Mouse (Mus musculus): Measurements from ENCODE around the gene Ephx3. TPM values are rescaled to one million over a fixed set of nuclear protein-coding genes. Genes with fewer than 3 reads are reported as not detected.
A peak's percentile ranks its signal among the peaks of the same experiment; 100 is the strongest.

Gene Ephx3
- polyA plus RNA-seq, 1 experiment = not detected

- no peak overlapping the region for H3K4me3 ChIP-seq (ENCODE audit: insufficient read depth, low read depth, low read length)
- no peak overlapping the region for H3K27ac ChIP-seq (ENCODE audit: insufficient read depth, low read depth, low read length)
- TF ChIP-seq POLR2A (IDR thresholded peaks at IDR 0.05; ENCODE audit: insufficient read depth, low read depth, low read length) (no peak), CTCF (IDR thresholded peaks at IDR 0.05; ENCODE audit: insufficient read depth, low read depth, low read length) (no peak)
- H3K4me1 ChIP-seq (ENCODE audit: control insufficient read depth, insufficient read depth, low read length) = peaks cover 6% of the 10 kb centered on the region
- WGBS = 53% methylated on average over 6 of the region's 6 CpGs
Observed at GRCm38 (mm10) chr17:32209144-32209543, 19.8 kb upstream of the Ephx3 start.

DNA sequence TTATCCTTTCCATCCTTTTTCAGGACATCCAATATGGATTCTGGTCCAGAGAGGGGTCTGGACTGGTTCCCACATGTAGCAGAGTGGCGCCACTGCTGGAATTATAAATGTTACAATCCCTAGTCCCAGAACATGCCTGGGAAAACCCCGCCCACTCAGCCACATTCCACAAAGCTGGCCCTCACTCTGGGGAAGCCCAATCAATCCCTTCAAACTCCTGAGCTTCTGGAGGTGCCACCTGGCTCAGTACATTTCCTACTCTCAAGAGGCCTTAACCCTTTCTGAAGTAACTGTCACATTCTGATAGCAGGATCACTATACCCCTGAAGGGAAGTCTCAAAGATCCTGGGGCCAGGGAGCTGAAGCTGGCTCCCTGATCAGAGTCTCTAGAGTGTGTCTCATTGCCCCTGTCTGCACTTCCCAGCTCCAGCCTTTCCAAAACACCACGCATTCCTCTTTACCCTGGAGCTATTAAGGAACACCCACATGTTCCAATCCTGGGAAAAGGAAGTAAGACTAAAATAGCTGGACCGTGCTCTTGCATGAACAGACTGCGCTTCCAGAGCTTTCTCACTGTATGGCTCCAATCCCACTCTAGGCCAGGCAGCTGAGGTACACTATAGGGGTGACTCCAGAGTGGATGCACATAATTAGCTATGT lies 18.4 kb upstream of the Ephx3 start:
- WGBS = 39% methylated on average over 5 of the region's 5 CpGs
- Histone ChIP-seq H3K4me3 (ENCODE audit: insufficient read depth, low read depth, low read length) (no peak overlapping the region), H3K4me1 (ENCODE audit: control insufficient read depth, insufficient read depth, low read length) (peaks cover 11% of the 10 kb centered on the region), H3K27ac (ENCODE audit: insufficient read depth, low read depth, low read length) (peak overlapping the region; percentile 29; the same call in 1 of the 2 replicates)
- TF ChIP-seq CTCF (IDR thresholded peaks at IDR 0.05; ENCODE audit: insufficient read depth, low read depth, low read length) = no peak
- TF ChIP-seq POLR2A (IDR thresholded peaks at IDR 0.05; ENCODE audit: insufficient read depth, low read depth, low read length) = no peak

- H3K27ac ChIP-seq (ENCODE audit: insufficient read depth, low read depth, low read length) = no peak overlapping the region
- peaks cover 22% of the 10 kb centered on the region for H3K4me1 ChIP-seq (ENCODE audit: control insufficient read depth, insufficient read depth, low read length)
- H3K4me3 ChIP-seq (ENCODE audit: insufficient read depth, low read depth, low read length) = no peak overlapping the region
- TF ChIP-seq POLR2A (IDR thresholded peaks at IDR 0.05; ENCODE audit: insufficient read depth, low read depth, low read length) (no peak), CTCF (IDR thresholded peaks at IDR 0.05; ENCODE audit: insufficient read depth, low read depth, low read length) (no peak)
- WGBS = 81% methylated on average over 3 of the region's 3 CpGs
Observed at GRCm38 (mm10) chr17:32205345-32205744, 16.0 kb upstream of the Ephx3 start.

- H3K4me1 ChIP-seq (ENCODE audit: control insufficient read depth, insufficient read depth, low read length) = peaks cover 20% of the 10 kb centered on the region
- TF ChIP-seq CTCF (IDR thresholded peaks at IDR 0.05; ENCODE audit: insufficient read depth, low read depth, low read length) (no peak), POLR2A (IDR thresholded peaks at IDR 0.05; ENCODE audit: insufficient read depth, low read depth, low read length) (no peak)
Observed at GRCm38 (mm10) chr17:32202972-32203371, 13.6 kb upstream of the Ephx3 start.

GRCm38 (mm10) chr17:32201086-32201485 lies 11.7 kb upstream of the Ephx3 start:
- WGBS = 56% methylated on average over 5 of the region's 5 CpGs
- peaks cover 16% of the 10 kb centered on the region for H3K4me1 ChIP-seq (ENCODE audit: control insufficient read depth, insufficient read depth, low read length)
- H3K27ac ChIP-seq (ENCODE audit: insufficient read depth, low read depth, low read length) = no peak overlapping the region
- TF ChIP-seq CTCF (IDR thresholded peaks at IDR 0.05; ENCODE audit: insufficient read depth, low read depth, low read length) (no peak), POLR2A (IDR thresholded peaks at IDR 0.05; ENCODE audit: insufficient read depth, low read depth, low read length) (no peak)
- H3K4me3 ChIP-seq (ENCODE audit: insufficient read depth, low read depth, low read length) = no peak overlapping the region

More at GRCm38 (mm10) chr17:32202972-32203371, 13.6 kb upstream of the Ephx3 start:
- Histone ChIP-seq H3K4me3 (ENCODE audit: insufficient read depth, low read depth, low read length) (no peak overlapping the region), H3K27ac (ENCODE audit: insufficient read depth, low read depth, low read length) (no peak overlapping the region)
- WGBS = 59% methylated on average over 3 of the region's 3 CpGs

DNA sequence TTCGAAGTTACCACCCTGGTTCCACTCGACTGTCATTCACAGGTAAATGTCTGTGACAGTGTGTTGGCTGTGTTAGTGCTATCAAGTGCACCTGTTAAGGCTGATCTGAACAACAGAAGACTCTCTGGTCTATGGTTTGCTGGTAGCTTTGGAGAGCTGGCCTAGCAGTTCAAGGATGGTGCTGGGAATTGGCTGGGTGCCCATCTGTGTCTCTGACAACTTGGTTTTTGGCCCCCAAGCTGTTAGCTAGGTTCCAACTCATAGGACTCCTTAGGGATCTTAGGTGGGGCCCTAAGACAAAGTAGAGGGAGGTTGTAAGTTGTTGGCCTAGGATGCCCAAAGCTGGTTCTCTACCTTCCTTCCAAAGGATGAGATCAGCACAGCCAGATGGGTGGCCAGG lies 10.4 kb upstream of the Ephx3 start:
- H3K4me3 ChIP-seq (ENCODE audit: insufficient read depth, low read depth, low read length) = no peak overlapping the region
- H3K27ac ChIP-seq (ENCODE audit: insufficient read depth, low read depth, low read length) = no peak overlapping the region
- peaks cover 16% of the 10 kb centered on the region for H3K4me1 ChIP-seq (ENCODE audit: control insufficient read depth, insufficient read depth, low read length)
- 88% methylated on average over 2 of the region's 2 CpGs for WGBS
- TF ChIP-seq CTCF (IDR thresholded peaks at IDR 0.05; ENCODE audit: insufficient read depth, low read depth, low read length) (no peak), POLR2A (IDR thresholded peaks at IDR 0.05; ENCODE audit: insufficient read depth, low read depth, low read length) (no peak)

GRCm38 (mm10) chr17:32197156-32197555 lies 7.8 kb upstream of the Ephx3 start:
- H3K27ac ChIP-seq (ENCODE audit: insufficient read depth, low read depth, low read length) = no peak overlapping the region
- H3K4me1 ChIP-seq (ENCODE audit: control insufficient read depth, insufficient read depth, low read length) = peaks cover 8% of the 10 kb centered on the region
- H3K4me3 ChIP-seq (ENCODE audit: insufficient read depth, low read depth, low read length) = no peak overlapping the region
- TF ChIP-seq CTCF (IDR thresholded peaks at IDR 0.05; ENCODE audit: insufficient read depth, low read depth, low read length) = no peak
- no peak for TF ChIP-seq POLR2A (IDR thresholded peaks at IDR 0.05; ENCODE audit: insufficient read depth, low read depth, low read length)
- 61% methylated on average over 14 of the region's 14 CpGs for WGBS

DNA sequence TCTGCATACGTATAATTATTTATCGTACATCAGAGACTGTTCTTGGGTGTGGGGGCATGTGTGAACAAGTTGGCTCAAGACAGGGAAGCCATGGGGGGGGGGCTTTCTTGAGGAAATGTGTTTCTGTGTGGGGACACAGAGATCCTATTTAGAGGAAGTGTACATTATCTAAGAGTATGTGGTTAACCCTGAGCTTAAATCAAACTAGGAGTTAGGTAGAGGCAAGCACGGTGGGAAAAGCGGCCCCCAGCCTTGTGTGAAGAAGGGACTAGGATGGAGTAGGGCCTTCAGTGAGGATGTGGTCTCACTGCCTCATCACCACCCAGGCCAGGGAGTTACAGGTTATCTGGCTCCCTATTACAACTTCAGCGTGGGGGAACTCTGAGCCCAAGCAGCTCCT lies 6.4 kb upstream of the Ephx3 start:
- H3K4me1 ChIP-seq (ENCODE audit: control insufficient read depth, insufficient read depth, low read length) = 0 out of 2 replicates have a peak, but pooled peaks cover under 1% of the 10 kb centered on the region
- no peak for TF ChIP-seq CTCF (IDR thresholded peaks at IDR 0.05; ENCODE audit: insufficient read depth, low read depth, low read length)
- no peak for TF ChIP-seq POLR2A (IDR thresholded peaks at IDR 0.05; ENCODE audit: insufficient read depth, low read depth, low read length)
- 89% methylated on average over 5 of the region's 5 CpGs for WGBS
- H3K4me3 ChIP-seq (ENCODE audit: insufficient read depth, low read depth, low read length) = no peak overlapping the region
- no peak overlapping the region for H3K27ac ChIP-seq (ENCODE audit: insufficient read depth, low read depth, low read length)

- Histone ChIP-seq H3K4me3 (ENCODE audit: insufficient read depth, low read depth, low read length) (no peak overlapping the region), H3K4me1 (ENCODE audit: control insufficient read depth, insufficient read depth, low read length) (peaks cover 12% of the 10 kb centered on the region), H3K27ac (ENCODE audit: insufficient read depth, low read depth, low read length) (no peak overlapping the region)
- no peak for TF ChIP-seq CTCF (IDR thresholded peaks at IDR 0.05; ENCODE audit: insufficient read depth, low read depth, low read length)
- TF ChIP-seq POLR2A (IDR thresholded peaks at IDR 0.05; ENCODE audit: insufficient read depth, low read depth, low read length) = no peak
- WGBS = 88% methylated on average over 5 of the region's 5 CpGs
Observed at GRCm38 (mm10) chr17:32193010-32193409, 3.7 kb upstream of the Ephx3 start.
